8 mouse cellular contexts compared by ENCODE assay signal in genomic region chr19:6949951-6950350, GRCm38 (mm10). TPM values are rescaled to one million over a fixed set of nuclear protein-coding genes. Genes with fewer than 3 reads are reported as not detected.
DNase-seq lines count a peak whose midpoint lies in the region; ATAC-seq and TF ChIP-seq lines count a peak whose summit lies in the region.

No protein-coding gene starts in this region.

- H3K36me3 ChIP-seq in megakaryocyte, embryonic 14.5 days (replicated peaks; ENCODE audit: low read length) = peaks cover 74% of the 10 kb centered on the region
- peaks cover 12% of the 10 kb centered on the region for H3K36me3 ChIP-seq in liver, embryonic 13.5 days
- H3K36me3 ChIP-seq in stomach, postnatal 0 days (ENCODE audit: control insufficient read depth, insufficient read depth, low read length) = peaks cover 5% of the 10 kb centered on the region; the same call in 1 of the 2 replicates

- peak overlapping the region; percentile 92 for H3K4me2 ChIP-seq in liver, embryonic 13.5 days
- H3K4me2 ChIP-seq in stomach, postnatal 0 days (replicated peaks; ENCODE audit: low read depth) = peak overlapping the region; percentile 89

- no peak for TF ChIP-seq CTCF in stomach, postnatal 0 days (IDR thresholded peaks at IDR 0.05; ENCODE audit: low read depth)

- ATAC-seq in megakaryocyte, adult 5-6 weeks (ENCODE audit: poor library complexity, severe bottlenecking) = no peak
- ATAC-seq in liver, embryonic 13.5 days (ENCODE audit: low read depth) = no peak
- no peak for ATAC-seq in stomach, postnatal 0 days (ENCODE audit: low FRiP score, low TSS enrichment)

- no peak for TF ChIP-seq EP300 in stomach, postnatal 0 days (optimal IDR thresholded peaks at IDR 0.05)

- H3K4me3 ChIP-seq in megakaryocyte, embryonic 14.5 days (replicated peaks) = peak overlapping the region; percentile 95
- H3K4me3 ChIP-seq in liver, embryonic 13.5 days (replicated peaks) = peak overlapping the region; percentile 74
- H3K4me3 ChIP-seq in stomach, postnatal 0 days (ENCODE audit: low read depth, low read length) = peak overlapping the region; percentile 65

- no peaks in the 10 kb centered on the region for H3K9me3 ChIP-seq in megakaryocyte, embryonic 14.5 days
- no peaks in the 10 kb centered on the region for H3K9me3 ChIP-seq in liver, embryonic 13.5 days (replicated peaks)
- no peaks in the 10 kb centered on the region for H3K9me3 ChIP-seq in stomach, postnatal 0 days (ENCODE audit: control insufficient read depth, low read length)

- WGBS in liver, embryonic 13.5 days (ENCODE audit: insufficient replicate concordance) = 65% methylated on average over 5 of the region's 5 CpGs
- 48% methylated on average over 5 of the region's 5 CpGs for WGBS in stomach, postnatal 0 days

- H3K27ac ChIP-seq in liver, embryonic 13.5 days = peak overlapping the region; percentile 93
- peak overlapping the region; percentile 24; the same call in 1 of the 2 replicates for H3K27ac ChIP-seq in stomach, postnatal 0 days (replicated peaks)

- DNase-seq in cerebellum, adult 9-11 months = peak; percentile 56
- no peak for DNase-seq in cerebellum, adult 9-10 months
- no peak for DNase-seq in liver, embryonic 13.5 days
- no peak for DNase-seq in stomach, postnatal 0 days (ENCODE audit: low spot score)
- no peak for DNase-seq in layer of hippocampus, postnatal 36 days
- DNase-seq in gastrocnemius, adult 18-20 months (ENCODE audit: low spot score) = no peak

- H3K4me1 ChIP-seq in megakaryocyte, embryonic 14.5 days = peaks cover 81% of the 10 kb centered on the region
- peaks cover 55% of the 10 kb centered on the region for H3K4me1 ChIP-seq in liver, embryonic 13.5 days (replicated peaks)
- H3K4me1 ChIP-seq in stomach, postnatal 0 days (replicated peaks; ENCODE audit: control insufficient read depth, insufficient read depth) = peaks cover 6% of the 10 kb centered on the region; the same call in 1 of the 2 replicates

- peak overlapping the region; percentile 82 for H3K9ac ChIP-seq in liver, embryonic 13.5 days
- H3K9ac ChIP-seq in stomach, postnatal 0 days (ENCODE audit: low read length) = no peak overlapping the region; the same call in 1 of the 2 replicates

- no peaks in the 10 kb centered on the region for H3K27me3 ChIP-seq in megakaryocyte, embryonic 14.5 days (replicated peaks)
- H3K27me3 ChIP-seq in liver, embryonic 13.5 days = no peaks in the 10 kb centered on the region
- H3K27me3 ChIP-seq in stomach, postnatal 0 days (ENCODE audit: control insufficient read depth, insufficient read depth, low read length) = no peaks in the 10 kb centered on the region

RNA-seq across cellular contexts. Expression of gene Gpr137, which starts 7.7 kb away (rescaled TPM):
- polyA plus RNA-seq in megakaryocyte, embryonic 14.5 days (2012; ENCODE audit: insufficient read depth, low replicate concordance) = 112 and 118 TPM in 2 replicates
- total RNA-seq in megakaryocyte, adult 5-6 weeks (2015) = 10.2 and 18.8 TPM in 2 replicates
- 18.4 and 20.2 TPM in 2 replicates for total RNA-seq in megakaryocyte, adult 5-6 weeks (2017)
- polyA plus RNA-seq in liver, embryonic 13.5 days (2015; fragmentation: Nextera tagmentation; extraction: Ambion mirVana) = 6.4 and 7.3 TPM in 2 replicates
- 24.7 and 28.7 TPM in 2 replicates for polyA plus RNA-seq in stomach, postnatal 0 days (2015; fragmentation: Nextera tagmentation; extraction: Ambion mirVana)
- 100 to 1,000 TPM in 1 of 2 experiments, 10 to 100 TPM in 1; 96.0 to 104 TPM for total RNA-seq in layer of hippocampus, postnatal 36 days (2021)
- 10 to 100 TPM; 10.0 to 10.4 TPM for total RNA-seq in gastrocnemius, adult 18-20 months (2021)

RNA-seq across cellular contexts. Expression of gene Bad, which starts 8.3 kb away (rescaled TPM):
- 108 and 197 TPM in 2 replicates for polyA plus RNA-seq in megakaryocyte, embryonic 14.5 days (2012; ENCODE audit: insufficient read depth, low replicate concordance)
- 16.4 and 20.3 TPM in 2 replicates for total RNA-seq in megakaryocyte, adult 5-6 weeks (2015)
- 45.2 and 67.1 TPM in 2 replicates for total RNA-seq in megakaryocyte, adult 5-6 weeks (2017)
- 32.2 and 34.6 TPM in 2 replicates for polyA plus RNA-seq in liver, embryonic 13.5 days (2015; fragmentation: Nextera tagmentation; extraction: Ambion mirVana)
- polyA plus RNA-seq in stomach, postnatal 0 days (2015; fragmentation: Nextera tagmentation; extraction: Ambion mirVana) = 79.0 and 82.8 TPM in 2 replicates
- total RNA-seq in layer of hippocampus, postnatal 36 days (2021) = 10 to 100 TPM; 36.4 to 40.3 TPM
- 10 to 100 TPM in 1 of 2 experiments, 1 to 10 TPM in 1; 9.7 to 12.2 TPM for total RNA-seq in gastrocnemius, adult 18-20 months (2021)

RNA-seq across cellular contexts. Expression of gene Kcnk4, which starts 15.6 kb away (rescaled TPM):
- polyA plus RNA-seq in megakaryocyte, embryonic 14.5 days (2012; ENCODE audit: insufficient read depth, low replicate concordance) = 0.08 TPM in 1 of 2 replicates, not detected in the other
- not detected in 2 replicates for total RNA-seq in megakaryocyte, adult 5-6 weeks (2015)
- total RNA-seq in megakaryocyte, adult 5-6 weeks (2017) = 0.11 TPM in 1 of 2 replicates, not detected in the other
- polyA plus RNA-seq in liver, embryonic 13.5 days (2015; fragmentation: Nextera tagmentation; extraction: Ambion mirVana) = 0.06 TPM in 1 of 2 replicates, not detected in the other
- 0.75 and 0.98 TPM in 2 replicates for polyA plus RNA-seq in stomach, postnatal 0 days (2015; fragmentation: Nextera tagmentation; extraction: Ambion mirVana)
- 10 to 100 TPM; 19.8 to 21.7 TPM for total RNA-seq in layer of hippocampus, postnatal 36 days (2021)
- not detected for total RNA-seq in gastrocnemius, adult 18-20 months (2021)

RNA-seq across cellular contexts. Expression of gene Catsperz, which starts 24.8 kb away (rescaled TPM):
- polyA plus RNA-seq in megakaryocyte, embryonic 14.5 days (2012; ENCODE audit: insufficient read depth, low replicate concordance) = 0.83 TPM in 1 of 2 replicates, not detected in the other
- not detected in 2 replicates for total RNA-seq in megakaryocyte, adult 5-6 weeks (2015)
- total RNA-seq in megakaryocyte, adult 5-6 weeks (2017) = not detected in 2 replicates
- polyA plus RNA-seq in liver, embryonic 13.5 days (2015; fragmentation: Nextera tagmentation; extraction: Ambion mirVana) = 0.51 and 0.73 TPM in 2 replicates
- 3.7 and 4.5 TPM in 2 replicates for polyA plus RNA-seq in stomach, postnatal 0 days (2015; fragmentation: Nextera tagmentation; extraction: Ambion mirVana)
- 10 to 100 TPM; 12.2 to 13.7 TPM for total RNA-seq in layer of hippocampus, postnatal 36 days (2021)
- total RNA-seq in gastrocnemius, adult 18-20 months (2021) = not detected

RNA-seq across cellular contexts. Expression of gene Ppp1r14b, which starts 24.8 kb away (rescaled TPM):
- 310 and 626 TPM in 2 replicates for polyA plus RNA-seq in megakaryocyte, embryonic 14.5 days (2012; ENCODE audit: insufficient read depth, low replicate concordance)
- 54.3 and 63.8 TPM in 2 replicates for total RNA-seq in megakaryocyte, adult 5-6 weeks (2015)
- total RNA-seq in megakaryocyte, adult 5-6 weeks (2017) = 43.8 and 45.2 TPM in 2 replicates
- polyA plus RNA-seq in liver, embryonic 13.5 days (2015; fragmentation: Nextera tagmentation; extraction: Ambion mirVana) = 73.6 and 81.7 TPM in 2 replicates
- 143 and 148 TPM in 2 replicates for polyA plus RNA-seq in stomach, postnatal 0 days (2015; fragmentation: Nextera tagmentation; extraction: Ambion mirVana)
- 10 to 100 TPM; 63.1 to 69.8 TPM for total RNA-seq in layer of hippocampus, postnatal 36 days (2021)
- total RNA-seq in gastrocnemius, adult 18-20 months (2021) = 100 to 1,000 TPM; 117 to 145 TPM

Comparison
In these comparisons a context has a peak if more than half of its experiments do, and no peak if none do; other contexts are left out.
1. RNA of gene Gpr137, which starts 7.7 kb away (total RNA-seq): 96.0 to 104 TPM in layer of hippocampus, postnatal 36 days; 10.2 to 20.2 TPM in megakaryocyte, adult 5-6 weeks and 10.0 to 10.4 TPM in gastrocnemius, adult 18-20 months; every median in the first group is over 4 times any median in the second.
2. RNA of gene Kcnk4, which starts 15.6 kb away (total RNA-seq): 19.8 to 21.7 TPM in layer of hippocampus, postnatal 36 days; 0.11 TPM in megakaryocyte, adult 5-6 weeks and not detected in gastrocnemius, adult 18-20 months; every median in the first group is over 10 times any median in the second.
3. Peak in every context shown above with its lines, with median percentiles within 50 percentile points of each other: H3K4me3 ChIP-seq.